Mouse (Mus musculus) neural tube, postnatal 0 days (tissue): ENCODE results near the gene Cyp8b1. TPM values are rescaled to one million over a fixed set of nuclear protein-coding genes. Genes with fewer than 3 reads are reported as not detected.

Source experiments
- polyA plus RNA-seq: library from polyadenylated mRNA; unstranded; fragments of >200 nt; fragmentation: Nextera tagmentation; extraction: Ambion mirVana; gene quantifications from 2 replicates; pipeline ENCODE4 v1.2.1, GENCODE M21; 2015

The Cyp8b1 gene
- polyA plus RNA-seq: not detected in 2 replicates

DNA sequence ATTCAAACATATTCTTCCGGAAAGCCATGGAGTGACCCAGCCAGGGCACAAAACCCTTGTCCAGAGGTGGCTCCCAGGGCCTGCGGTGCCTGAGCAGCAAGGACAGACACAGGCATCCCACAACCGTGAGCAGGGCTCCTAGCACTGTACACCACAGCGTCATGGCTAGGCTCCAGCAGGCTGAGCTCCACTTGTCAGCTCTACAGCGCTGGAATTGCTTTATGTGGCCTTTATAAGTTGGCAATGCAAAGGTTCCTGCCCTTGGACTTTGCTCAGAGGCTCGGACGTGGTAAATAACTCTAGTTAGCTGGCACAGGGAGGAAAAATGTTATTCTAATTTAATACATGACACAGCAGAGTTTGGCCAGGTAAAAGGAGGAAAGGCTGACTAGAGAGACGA lies at the start of gene Cyp8b1:
Cyp8b1 (minus strand) TSS at position 204 of the 400 bp plus-strand sequence.

DNA sequence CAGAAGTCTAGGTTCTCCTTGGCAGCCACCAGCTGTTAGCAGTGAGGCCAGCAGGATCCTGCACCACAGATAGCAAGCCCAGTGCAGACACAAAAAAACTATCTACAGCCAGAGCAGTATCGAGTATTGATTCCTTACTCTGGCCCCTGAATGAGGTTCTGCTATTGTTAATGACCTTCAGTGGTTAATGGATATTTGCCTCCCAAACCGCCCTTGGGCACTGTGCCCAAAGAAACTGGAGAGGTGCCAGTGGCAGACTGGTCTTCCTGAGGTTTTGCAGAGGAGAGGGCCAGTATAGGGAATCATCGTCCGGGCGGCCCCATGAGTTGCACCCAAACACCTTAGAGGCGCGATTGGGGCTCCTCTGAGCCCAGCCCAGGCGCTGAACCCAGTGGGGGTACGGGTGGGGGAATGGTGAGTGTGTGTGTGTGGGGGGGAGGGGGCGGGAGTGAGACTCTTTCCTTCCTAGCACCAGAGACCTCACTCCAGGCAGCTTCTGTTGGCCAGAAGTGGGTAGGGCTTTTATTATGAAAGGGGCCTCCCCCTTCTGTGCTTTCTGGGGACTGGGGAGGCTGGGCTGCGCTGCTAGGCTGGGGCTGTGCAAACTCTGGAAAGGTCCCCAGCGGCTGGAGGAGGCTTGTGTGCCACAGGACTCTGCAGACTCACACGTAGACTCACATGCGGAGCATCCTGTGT lies 34.5 kb upstream of the Cyp8b1 start, which contains the start of gene Fam198a:
Fam198a (plus strand) TSS at position 571 of the 696 bp plus-strand sequence.

DNA sequence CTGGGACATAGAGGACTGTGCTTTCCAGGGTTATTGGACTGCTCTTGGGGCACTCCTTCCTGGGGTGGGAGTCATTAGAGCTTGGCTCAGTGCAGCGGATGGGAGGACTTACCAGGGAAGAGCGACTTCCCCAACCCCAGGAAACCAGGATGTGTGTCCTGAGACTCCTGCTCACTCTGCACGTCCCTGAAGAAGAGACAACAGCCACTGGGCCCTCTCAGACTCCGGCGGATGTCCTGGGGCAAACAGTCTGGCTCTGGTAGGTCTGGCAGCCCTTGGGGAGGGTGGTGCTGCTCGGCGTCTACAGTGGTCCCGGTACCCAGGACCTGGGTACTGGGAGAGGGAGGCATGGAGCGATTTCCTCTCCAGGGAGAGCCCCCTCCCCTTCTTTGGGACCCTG lies 17.9 kb downstream of the Cyp8b1 start, which contains the start of gene Ackr2:
Ackr2 (plus strand) TSS at position 111 of the 400 bp plus-strand sequence.

Other genes with a start within 250 kb of the Cyp8b1 start
- 18.5 and 21.0 TPM in 2 replicates for gene Sec22c, start 210.8 kb downstream of the Cyp8b1 start, polyA plus RNA-seq
- 239 and 284 TPM in 2 replicates for gene Ss18l2, start 206.0 kb downstream of the Cyp8b1 start, polyA plus RNA-seq
- 41.3 and 45.5 TPM in 2 replicates for gene Nktr, start 197.1 kb downstream of the Cyp8b1 start, polyA plus RNA-seq
- 26.6 and 31.7 TPM in 2 replicates for gene Zfp651, start 157.0 kb downstream of the Cyp8b1 start, polyA plus RNA-seq
- gene Klhl40, start 138.7 kb downstream of the Cyp8b1 start, polyA plus RNA-seq: 2.6 and 2.7 TPM in 2 replicates
- gene Hhatl, start 123.8 kb downstream of the Cyp8b1 start, polyA plus RNA-seq: 1.1 and 1.4 TPM in 2 replicates
- gene Ccdc13, start 76.8 kb downstream of the Cyp8b1 start, polyA plus RNA-seq: 4.6 and 6.6 TPM in 2 replicates
- gene Higd1a, start 57.9 kb downstream of the Cyp8b1 start, polyA plus RNA-seq: 181 and 188 TPM in 2 replicates
- gene Ackr2, start 17.9 kb downstream of the Cyp8b1 start, polyA plus RNA-seq: 0.62 and 0.65 TPM in 2 replicates
- gene Fam198a, start 34.7 kb upstream of the Cyp8b1 start, polyA plus RNA-seq: 2.3 TPM in 2 replicates
- gene Pomgnt2, start 80.8 kb upstream of the Cyp8b1 start, polyA plus RNA-seq: 36.3 and 43.1 TPM in 2 replicates
- 65.4 and 65.5 TPM in 2 replicates for gene Snrk, start 201.0 kb upstream of the Cyp8b1 start, polyA plus RNA-seq